Comparison of ENCODE assay signal across 12 mouse cellular contexts in the genomic region with DNA sequence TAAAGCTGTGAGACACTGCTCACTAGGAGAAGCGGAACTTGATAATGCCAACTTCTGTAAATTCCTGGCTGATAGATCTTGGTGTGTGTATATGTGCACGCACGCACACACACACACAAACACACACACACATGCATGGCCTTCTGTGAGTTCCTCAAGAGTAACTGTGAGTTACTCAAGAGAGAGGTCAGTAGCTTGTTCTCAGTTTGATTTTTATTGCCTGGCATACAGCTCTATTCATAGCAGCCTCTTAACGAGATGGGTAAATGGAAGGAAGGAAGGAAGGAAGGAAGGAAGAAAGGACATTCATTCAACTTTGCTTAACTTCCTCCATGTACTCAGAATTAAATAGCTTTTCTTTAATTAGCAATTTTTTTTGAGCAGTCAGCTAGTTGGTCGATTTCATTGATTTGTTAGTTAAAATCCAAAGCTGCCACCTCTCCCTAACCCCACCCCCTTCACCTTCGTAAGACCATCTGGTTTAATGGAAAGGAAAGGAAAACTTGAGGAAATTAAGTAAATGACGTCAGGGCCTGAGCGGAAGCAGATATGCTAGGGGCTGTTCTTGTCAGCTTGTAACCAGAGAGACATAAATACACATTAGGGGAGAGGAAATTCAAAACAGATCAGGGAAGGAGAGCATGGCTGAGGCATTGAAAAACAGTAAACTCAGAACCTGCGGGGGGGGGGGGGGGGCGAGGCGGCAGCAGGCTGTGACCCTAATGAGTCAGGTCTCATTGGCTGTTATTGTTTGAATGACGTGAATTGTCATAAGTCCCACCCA.
DNase-seq lines count a peak whose midpoint lies in the region; ATAC-seq and TF ChIP-seq lines count a peak whose summit lies in the region.
"Had no signal": no experiment of that assay in that cellular context is flagged by ENCODE, and none has a peak within 500 bp of the region (broad histone marks: within the 10 kb centered on the region; RNA-seq: fewer than 3 reads in every experiment).

No protein-coding gene starts in this region.

- no peak for TF ChIP-seq CTCF in forebrain, postnatal 0 days (IDR thresholded peaks at IDR 0.05; ENCODE audit: low read depth)

- H3K4me2 ChIP-seq in kidney, embryonic 15.5 days, result no peak overlapping the region
- no peak overlapping the region for H3K4me2 ChIP-seq in forebrain, postnatal 0 days (ENCODE audit: low read depth)

- no peak for ATAC-seq in kidney, embryonic 15.5 days (replicated peaks; ENCODE audit: low FRiP score)
- ATAC-seq in megakaryocyte-erythroid progenitor cell, adult 5-6 weeks (replicated peaks; ENCODE audit: low FRiP score, low TSS enrichment, poor library complexity, severe bottlenecking), result 0 out of 2 replicates have a peak, but pooled peaks have one; percentile 34
- no peak for ATAC-seq in forebrain, postnatal 0 days
- ATAC-seq: activated CD4-positive, CD25-positive, alpha-beta regulatory T cell, adult 4 months; hindbrain, postnatal 0 days had no signal

- no peaks in the 10 kb centered on the region for H3K27me3 ChIP-seq in kidney, embryonic 15.5 days
- H3K27me3 ChIP-seq in forebrain, embryonic 10.5 days (ENCODE audit: poor library complexity, severe bottlenecking), result no peaks in the 10 kb centered on the region
- H3K27me3 ChIP-seq in forebrain, postnatal 0 days (ENCODE audit: insufficient read depth, low read length), result no peaks in the 10 kb centered on the region

- H3K9ac ChIP-seq in kidney, embryonic 15.5 days, result no peak overlapping the region
- H3K9ac ChIP-seq in forebrain, postnatal 0 days, result no peak overlapping the region

- H3K36me3 ChIP-seq in kidney, embryonic 15.5 days, result no peaks in the 10 kb centered on the region
- H3K36me3 ChIP-seq in forebrain, embryonic 10.5 days (replicated peaks), result no peaks in the 10 kb centered on the region
- no peaks in the 10 kb centered on the region for H3K36me3 ChIP-seq in forebrain, postnatal 0 days (ENCODE audit: insufficient read depth)

- H3K27ac ChIP-seq in kidney, embryonic 15.5 days, result 0 out of 2 replicates have a peak overlapping the region, but pooled peaks have one; percentile 9
- H3K27ac ChIP-seq in forebrain, embryonic 10.5 days, result no peak overlapping the region
- no peak overlapping the region for H3K27ac ChIP-seq in forebrain, postnatal 0 days (ENCODE audit: low read depth, low read length)
- H3K27ac ChIP-seq: hindbrain, postnatal 0 days; macrophage had no signal

- H3K4me3 ChIP-seq in kidney, embryonic 15.5 days (replicated peaks), result no peak overlapping the region
- no peak overlapping the region for H3K4me3 ChIP-seq in forebrain, embryonic 10.5 days
- H3K4me3 ChIP-seq in forebrain, postnatal 0 days (ENCODE audit: low read depth, low read length), result no peak overlapping the region

- no peaks in the 10 kb centered on the region for H3K9me3 ChIP-seq in kidney, embryonic 15.5 days (replicated peaks)
- H3K9me3 ChIP-seq in forebrain, embryonic 10.5 days, result no peaks in the 10 kb centered on the region
- no peaks in the 10 kb centered on the region for H3K9me3 ChIP-seq in forebrain, postnatal 0 days (ENCODE audit: low read length)

- WGBS in kidney, embryonic 15.5 days, result 55% methylated on average over 11 of the region's 12 CpGs
- 70% methylated on average over 12 of the region's 12 CpGs for WGBS in forebrain, embryonic 10.5 days
- 57% methylated on average over 12 of the region's 12 CpGs for WGBS in forebrain, postnatal 0 days

- 0 out of 2 replicates have a peak, but pooled peaks cover 2% of the 10 kb centered on the region for H3K4me1 ChIP-seq in kidney, embryonic 15.5 days
- H3K4me1 ChIP-seq in forebrain, embryonic 10.5 days, result peaks cover 19% of the 10 kb centered on the region
- H3K4me1 ChIP-seq in forebrain, postnatal 0 days (ENCODE audit: insufficient read depth), result no peaks in the 10 kb centered on the region

- DNase-seq in kidney, postnatal 10 days, result no peak
- peak; percentile 20 for DNase-seq in embryo, embryonic 11.5 days (ENCODE audit: low read depth, low spot score)
- peak; percentile 29 for DNase-seq in heart, postnatal 4 days
- no peak for DNase-seq in thymus, postnatal 0 days (ENCODE audit: low spot score)
- DNase-seq in forebrain, embryonic 10.5 days (ENCODE audit: extremely low spot score, low spot score), result no peak
- no peak for DNase-seq in forebrain, postnatal 0 days
- DNase-seq: gastrocnemius, postnatal 10 days had no signal

Comparison
In these comparisons a context has a peak if more than half of its experiments do, and no peak if none do; other contexts are left out.
1. DNase-seq: peak in embryo, embryonic 11.5 days (single experiment) and heart, postnatal 4 days (single experiment); none in kidney, postnatal 10 days (single experiment), thymus, postnatal 0 days (single experiment), forebrain, embryonic 10.5 days (single experiment) and forebrain, postnatal 0 days (single experiment).